Mouse (Mus musculus) urinary bladder, adult 18-20 months (tissue): ENCODE measurements around the gene Fkbp15.

Source experiments
- DNase-seq, 2 experiments: peaks; one replicate each; pipeline ENCODE4 v3.0.0; 2022; ENCODE audit warnings: low spot score in 2 of 2, mixed read lengths in 2 of 2

Fkbp15 gene

DNA sequence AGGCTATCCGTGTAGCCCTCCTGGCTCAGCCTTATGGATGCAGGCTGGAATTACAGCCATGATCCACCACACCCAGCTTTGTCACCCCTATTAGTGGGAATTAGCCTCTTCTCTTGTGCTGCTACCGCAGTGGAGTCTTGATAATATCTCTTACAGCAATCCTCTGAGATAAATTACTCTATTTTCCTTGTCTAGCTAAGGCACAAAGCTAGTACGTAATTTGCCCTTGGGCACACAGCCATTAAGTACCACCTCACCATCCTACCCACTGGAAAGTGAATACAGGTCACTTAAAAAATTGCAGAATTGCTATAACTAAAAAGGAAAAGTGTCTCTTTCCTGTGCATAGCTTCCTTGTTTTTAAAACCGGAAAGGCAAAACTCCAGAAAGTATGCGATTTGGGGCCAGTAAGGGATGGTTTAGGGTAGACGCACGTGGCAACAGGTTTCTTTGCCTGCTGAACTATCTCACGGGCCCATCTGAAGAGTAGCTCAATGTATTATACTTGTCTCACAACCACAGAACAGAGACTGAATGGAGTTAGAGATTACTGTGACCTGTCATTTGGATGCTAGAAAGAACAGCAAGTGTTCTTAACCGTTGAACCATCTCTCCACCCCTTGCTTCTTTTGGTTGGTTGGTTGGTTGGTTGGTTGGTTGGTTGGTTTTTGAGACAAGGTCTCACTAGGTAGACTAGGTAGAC is 12.6 kb upstream of the Fkbp15 start:
- no peak for DNase-seq

DNA sequence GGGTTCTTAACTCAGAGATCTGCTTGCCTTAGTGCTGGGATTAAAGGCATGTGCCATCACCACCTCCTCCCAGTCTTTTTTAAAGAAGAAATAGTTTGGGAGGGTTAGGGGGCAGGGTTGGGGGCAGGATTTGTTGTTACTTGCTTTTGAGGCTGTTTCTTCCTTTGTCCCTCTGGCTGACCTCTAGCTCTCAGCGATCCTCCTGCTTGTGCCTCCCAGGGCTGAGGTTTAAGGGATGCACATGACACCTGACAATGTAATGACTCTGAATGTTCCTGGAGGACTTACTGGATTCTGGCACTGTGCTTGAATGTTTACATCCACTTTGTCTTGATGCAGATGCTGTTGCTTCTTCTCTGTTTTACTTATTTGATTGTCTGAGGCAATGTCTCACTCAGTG is 12.1 kb upstream of the Fkbp15 start:
- no peak for DNase-seq

DNA sequence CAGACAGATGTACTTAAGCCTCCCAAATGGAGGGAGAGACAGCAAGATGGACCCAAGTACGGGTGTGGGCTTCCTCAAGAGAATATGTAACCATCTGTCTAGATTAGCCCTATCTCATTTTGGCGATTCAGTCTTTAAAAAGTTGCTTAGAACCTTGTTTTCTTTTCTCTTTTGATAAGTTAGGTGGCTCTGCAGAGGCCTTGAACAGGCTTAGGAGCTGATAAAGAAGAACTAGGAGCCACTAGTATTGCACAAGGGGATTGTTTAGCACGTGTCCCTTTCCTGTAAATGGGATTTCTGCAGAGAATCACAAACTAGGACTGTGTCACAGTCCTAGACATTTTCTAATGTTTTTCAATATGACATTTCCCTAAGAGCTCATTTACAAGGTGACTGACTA is 8.7 kb upstream of the Fkbp15 start:
- DNase-seq: no peak

- DNase-seq: no peak
These were observed 7.2 kb upstream of the Fkbp15 start for GRCm38 (mm10) chr4:62367586-62367985.

- DNase-seq: no peak
These were observed 5.9 kb upstream of the Fkbp15 start for GRCm38 (mm10) chr4:62366291-62366690.

DNA sequence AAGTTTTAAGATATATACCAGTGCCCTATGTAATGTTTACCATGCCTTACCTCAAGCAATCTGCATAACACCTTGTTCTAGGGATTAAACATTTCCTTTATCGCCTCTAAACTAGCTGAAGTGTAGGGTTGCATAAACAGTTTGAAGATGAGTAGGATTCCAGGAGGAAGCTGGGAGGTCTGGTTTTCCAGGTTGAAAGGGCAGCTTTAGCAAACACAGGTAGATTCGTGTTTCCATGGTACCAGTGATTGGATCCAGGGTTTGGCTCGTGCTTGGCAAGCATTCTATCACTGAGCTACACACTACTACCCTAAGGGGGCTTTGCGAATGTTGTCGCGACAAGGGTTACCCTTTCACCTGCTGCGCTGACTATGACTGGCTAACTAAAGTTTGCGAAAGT is 4.0 kb upstream of the Fkbp15 start:
- DNase-seq: no peak

DNA sequence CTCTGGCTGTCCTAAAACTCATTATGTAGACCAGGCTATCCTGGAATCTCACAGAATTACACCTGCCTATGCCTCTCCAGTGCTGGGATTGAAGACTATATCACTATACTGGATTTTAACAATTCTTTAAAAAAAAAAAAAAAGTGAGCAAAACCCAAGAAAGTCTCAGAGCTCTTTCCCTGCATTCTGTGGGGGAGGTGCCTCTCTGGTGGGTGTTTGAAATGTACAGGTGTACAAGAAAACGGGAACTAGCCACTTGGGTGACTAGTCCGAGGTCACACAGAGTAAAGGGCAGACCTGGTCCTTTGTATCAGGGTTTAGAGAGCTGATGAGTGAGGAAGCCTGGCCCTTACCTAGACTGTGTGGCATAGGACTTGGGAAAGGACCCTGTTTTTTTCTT is 2.1 kb upstream of the Fkbp15 start:
- no peak for DNase-seq

- DNase-seq: no peak
These were observed 1.6 kb upstream of the Fkbp15 start for GRCm38 (mm10) chr4:62361997-62362396.

DNA sequence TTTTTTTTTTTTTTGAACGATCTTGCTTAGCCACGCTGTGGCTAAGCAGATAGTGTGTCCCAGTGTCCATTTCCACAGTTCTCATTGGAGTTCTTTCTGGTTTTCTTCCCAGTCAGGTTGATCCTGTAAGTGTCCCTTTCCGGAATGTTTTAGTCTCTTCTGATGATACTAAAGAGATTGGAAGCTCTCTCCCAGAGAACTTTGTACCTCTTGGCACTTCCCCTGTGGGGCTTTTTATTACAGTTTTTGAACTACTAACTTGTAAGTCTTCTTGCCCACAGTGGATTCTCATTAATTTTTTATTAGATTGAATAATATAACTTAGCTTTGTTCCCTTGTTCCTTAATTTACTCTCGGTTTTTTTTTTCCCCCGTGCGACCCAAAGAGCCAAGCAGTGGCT is 1.2 kb upstream of the Fkbp15 start:
- no peak for DNase-seq

DNA sequence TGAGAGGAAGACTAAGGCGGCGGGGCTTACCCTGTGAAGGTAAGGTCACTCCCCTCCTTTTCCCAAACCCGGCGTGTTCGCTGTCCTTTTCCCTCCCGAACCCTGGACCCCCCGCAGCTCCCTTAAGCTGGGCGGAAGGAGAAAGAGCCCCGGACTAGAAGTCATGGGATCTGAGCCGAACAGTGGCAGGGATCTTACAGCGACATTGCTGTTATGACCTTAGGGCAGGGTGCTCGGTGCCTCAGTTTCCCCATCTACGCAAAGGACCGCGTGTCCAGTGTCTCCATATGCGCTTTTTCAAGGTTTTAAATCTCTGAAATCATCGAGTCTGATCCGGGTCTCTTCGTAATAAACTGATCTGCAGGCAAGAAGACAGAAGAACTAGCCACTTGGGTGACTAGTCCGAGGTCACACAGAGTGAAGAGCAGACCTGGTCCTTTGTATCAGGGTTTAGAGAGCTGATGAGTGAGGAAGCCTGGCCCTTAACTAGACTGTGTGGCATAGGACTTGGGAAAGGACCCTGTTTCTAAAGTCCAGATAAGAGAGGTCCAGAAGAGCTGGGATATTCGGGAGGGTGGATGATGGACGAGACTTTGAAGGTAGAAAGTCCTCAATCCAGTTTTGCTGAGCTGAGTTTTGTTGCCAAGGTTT is 582 bp upstream of the Fkbp15 start:
- peak in 1 of 2 experiments; percentile 3 for DNase-seq

DNA sequence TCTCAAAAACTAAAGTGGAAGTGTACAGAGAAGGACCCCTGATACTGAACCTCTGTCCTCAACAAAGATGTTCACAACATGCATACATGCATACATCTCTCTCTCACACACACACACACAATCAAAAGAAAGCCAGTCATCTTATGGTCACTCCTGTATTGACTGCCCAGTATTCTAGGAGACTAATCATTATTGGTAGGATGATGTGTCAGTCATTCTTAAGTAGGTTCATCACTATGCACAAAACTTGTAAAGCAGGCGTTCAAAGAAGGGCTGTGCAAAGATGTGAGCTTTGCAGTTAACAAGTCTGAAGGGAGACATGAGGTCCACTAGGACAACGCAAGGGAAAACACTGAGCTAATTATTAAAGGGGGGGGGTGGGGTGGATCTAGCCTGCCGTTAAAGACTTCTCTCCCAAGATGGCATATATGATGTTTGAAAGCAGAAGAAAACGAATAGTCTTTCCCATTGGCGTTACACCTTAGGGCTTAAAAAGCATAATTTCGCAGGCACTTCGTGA is 1.0 kb downstream of the Fkbp15 start:
- no peak for DNase-seq

- DNase-seq: no peak
These were observed 2.7 kb downstream of the Fkbp15 start for GRCm38 (mm10) chr4:62357631-62358148.

DNA sequence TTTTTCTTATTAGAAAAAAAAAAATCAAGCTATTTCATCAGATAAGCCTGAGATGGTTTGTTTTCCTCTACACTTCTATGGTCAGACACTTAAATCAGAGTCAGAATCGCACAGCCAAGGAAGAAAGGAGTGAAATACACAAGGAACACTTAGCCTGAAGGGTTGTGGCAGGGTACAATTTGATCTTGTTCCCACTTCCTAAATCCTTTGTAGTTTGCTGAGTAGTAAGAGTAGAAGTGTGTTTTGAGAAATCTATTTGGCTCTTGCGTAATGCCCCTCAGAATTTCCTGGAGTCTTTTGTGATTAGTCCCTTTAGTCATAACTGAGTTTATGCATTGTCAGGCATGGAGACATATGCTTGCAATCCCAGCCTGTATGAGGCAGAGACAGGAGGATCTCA is 11.0 kb downstream of the Fkbp15 start:
- no peak for DNase-seq

- no peak for DNase-seq
These were observed 12.0 kb downstream of the Fkbp15 start for GRCm38 (mm10) chr4:62348329-62348705.

- DNase-seq: no peak
These were observed 12.6 kb downstream of the Fkbp15 start for GRCm38 (mm10) chr4:62347605-62348328.

DNA sequence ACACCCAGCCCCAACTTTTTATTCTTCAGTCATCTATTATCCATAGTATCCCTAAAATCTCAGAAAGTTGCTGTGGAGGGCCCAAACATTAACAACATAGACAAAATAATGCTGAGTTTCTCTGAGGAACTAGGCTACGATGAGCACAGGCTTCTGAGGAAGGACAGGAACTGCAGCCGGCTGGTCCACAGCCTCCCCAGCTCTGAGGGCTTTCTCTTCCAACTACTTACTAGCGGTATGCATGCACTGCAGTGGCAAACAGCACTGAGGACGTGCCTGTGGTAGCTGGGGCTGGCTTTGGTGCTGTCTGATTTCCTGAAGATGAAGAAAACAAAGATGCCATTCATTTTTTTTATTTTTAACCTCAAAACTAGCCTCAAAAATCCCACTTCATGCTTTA is 14.5 kb downstream of the Fkbp15 start:
- DNase-seq: no peak

DNA sequence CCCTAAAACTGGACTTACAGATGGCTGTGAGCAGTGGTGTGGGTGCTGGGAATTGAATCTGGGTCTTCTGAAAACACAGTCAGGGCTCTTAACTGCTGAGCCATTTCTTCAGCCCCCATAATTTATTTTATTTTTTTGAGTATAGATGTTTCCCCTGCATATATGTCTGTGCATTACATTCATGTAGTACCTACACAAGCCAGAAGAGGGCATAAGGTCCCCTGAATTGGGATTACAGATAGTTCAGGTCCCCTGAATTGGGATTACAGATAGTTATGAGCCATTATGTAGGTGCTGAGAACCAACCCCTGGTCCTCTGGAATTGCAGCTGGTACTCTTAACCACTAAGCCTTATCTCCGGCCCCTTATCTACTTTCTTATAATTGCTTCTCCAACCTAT is 16.3 kb downstream of the Fkbp15 start:
- no peak for DNase-seq

GRCm38 (mm10) chr4:62338536-62338935 is 21.8 kb downstream of the Fkbp15 start:
- DNase-seq: no peak

- DNase-seq: no peak
These were observed 28.4 kb downstream of the Fkbp15 start for GRCm38 (mm10) chr4:62331977-62332376.

DNA sequence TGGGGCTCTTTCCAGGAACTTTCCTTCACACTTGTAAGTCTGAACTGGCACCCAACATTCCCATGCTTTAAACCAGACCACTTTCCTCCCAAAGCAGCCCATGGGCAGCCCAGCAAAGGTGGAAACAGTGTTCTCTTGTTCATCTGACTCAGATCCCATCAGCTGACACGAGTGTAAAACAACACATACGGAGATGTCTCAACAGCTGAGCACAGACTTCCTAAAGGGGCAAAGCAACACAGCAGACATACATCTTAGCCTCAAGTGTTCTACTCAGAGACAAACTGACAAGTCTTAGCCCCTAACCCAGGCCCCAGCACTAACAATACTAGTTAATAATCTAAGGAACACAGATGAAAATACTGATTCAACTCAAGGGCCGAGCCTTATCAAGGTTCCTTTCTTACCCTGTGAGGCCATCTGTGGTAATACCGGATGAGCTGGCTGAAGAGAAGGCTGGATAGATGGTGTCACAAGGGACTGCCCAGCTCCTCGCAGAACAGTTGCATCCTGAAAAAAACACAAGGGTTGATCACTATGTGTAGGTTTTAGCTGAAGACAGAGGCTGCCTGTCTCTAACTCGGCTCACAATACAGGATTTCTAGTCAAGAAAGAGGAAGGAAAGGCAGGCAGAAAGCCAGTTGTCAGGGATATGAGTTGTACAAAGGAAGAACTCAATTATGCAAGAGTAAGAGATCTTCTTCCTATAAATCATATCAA is 31.2 kb downstream of the Fkbp15 start:
- no peak for DNase-seq

- no peak for DNase-seq
These were observed 34.2 kb downstream of the Fkbp15 start for GRCm38 (mm10) chr4:62326111-62326510.

DNA sequence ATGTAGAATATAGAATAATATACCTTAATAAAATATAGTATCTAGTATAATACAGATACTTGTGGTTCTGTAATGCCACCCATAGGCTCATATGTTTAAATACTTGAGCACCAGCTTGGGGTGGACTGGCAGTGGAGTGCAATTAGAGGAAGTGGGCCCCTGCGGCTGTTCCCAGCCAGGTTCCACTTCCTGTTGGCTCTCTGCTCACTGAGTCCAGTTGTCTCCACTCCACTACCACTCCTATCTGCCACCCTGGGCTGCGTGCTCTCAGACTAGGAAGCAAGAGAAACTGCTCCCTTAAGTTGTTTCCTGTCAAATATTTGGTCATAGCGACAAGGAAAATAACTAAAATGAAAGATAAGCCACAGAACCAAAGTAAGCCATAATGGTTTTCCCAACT is 37.7 kb downstream of the Fkbp15 start:
- no peak for DNase-seq
